Mouse (Mus musculus) ES-E14 (cell line): Measurements from ENCODE around the gene Tex261. TPM values are rescaled to one million over a fixed set of nuclear protein-coding genes. Genes with fewer than 3 reads are reported as not detected.

Experiments used
- DNase-seq: peaks from one replicate; pipeline ENCODE4 v3.0.0-alpha.2; 2013; ENCODE audit warnings: low read depth, low spot score
- H3K27ac ChIP-seq: 2 replicates; pipeline ENCODE4 v1.5.1; 2012; ENCODE audit warnings: low read depth, mild to moderate bottlenecking, low read length, moderate library complexity, mixed read lengths; ENCODE audit not compliant: poor library complexity, insufficient read depth, severe bottlenecking
- H3K36me3 ChIP-seq: 2 replicates; pipeline ENCODE4 v1.6.1; 2012; ENCODE audit warnings: mild to moderate bottlenecking, low read length, moderate library complexity, mixed read lengths; ENCODE audit not compliant: control insufficient read depth, poor library complexity, insufficient read depth, severe bottlenecking
- H3K4me1 ChIP-seq, 2 experiments: fragments of 150-350 bp in 1 of 2; sonication (generic) in 1 of 2; 2 replicates each; pipeline ENCODE4 v1.6.1; 2012; ENCODE audit warnings: low read length in 2 of 2, mild to moderate bottlenecking in 1 of 2, mixed read lengths in 1 of 2; ENCODE audit not compliant: control insufficient read depth in 2 of 2, insufficient read depth in 2 of 2, poor library complexity in 1 of 2
- H3K4me3 ChIP-seq, 2 experiments: fragments of 150-350 bp in 1 of 2; sonication (generic) in 1 of 2; 2 replicates each; pipeline ENCODE4 v1.5.1; 2012; ENCODE audit warnings: low read length in 2 of 2, low read depth in 1 of 2, mild to moderate bottlenecking in 1 of 2, mixed read lengths in 1 of 2; ENCODE audit not compliant: insufficient read depth in 1 of 2, poor library complexity in 1 of 2, severe bottlenecking in 1 of 2
- H3K9ac ChIP-seq: 2 replicates; pipeline ENCODE4 v1.6.1; 2012; ENCODE audit warnings: low read depth, mild to moderate bottlenecking, low read length, mixed read lengths; ENCODE audit not compliant: poor library complexity, insufficient read depth, severe bottlenecking
- H3K9me3 ChIP-seq: fragments of 150-350 bp; sonication (generic); 2 replicates; pipeline ENCODE4 v1.6.1; 2012; ENCODE audit warnings: low read depth, mild to moderate bottlenecking, low read length; ENCODE audit not compliant: control insufficient read depth, insufficient read depth
- CHD2 ChIP-seq: IDR thresholded peaks from 2 replicates; pipeline ENCODE4 v1.6.1; 2014; ENCODE audit warnings: mild to moderate bottlenecking, low read depth, low read length, inconsistent platforms
- HCFC1 ChIP-seq: IDR thresholded peaks from 2 replicates; pipeline ENCODE4 v1.6.1; 2012; ENCODE audit warnings: low read length, inconsistent platforms, borderline replicate concordance; ENCODE audit not compliant: insufficient read depth
- MAFK ChIP-seq: IDR thresholded peaks from 2 replicates; pipeline ENCODE4 v1.6.1; 2014; ENCODE audit warnings: mild to moderate bottlenecking, low read depth, low read length, inconsistent platforms; ENCODE audit not compliant: insufficient read depth
- ZC3H11A ChIP-seq: IDR thresholded peaks from 2 replicates; pipeline ENCODE4 v1.6.1; 2012; ENCODE audit warnings: low read depth, mild to moderate bottlenecking, inconsistent platforms, low read length, borderline replicate concordance
- ZNF384 ChIP-seq: IDR thresholded peaks from 2 replicates; pipeline ENCODE4 v1.6.1; 2012; ENCODE audit warnings: low read depth, low read length, inconsistent platforms
- in situ Hi-C, 2 experiments: fragments of 600-800 bp; cut with MboI; formaldehyde crosslinking; loops; one replicate each; pipeline ENCODE4 v1.15.1; 2025; ENCODE audit warnings: low sequenced_read_pairs in 2 of 2, inconsistent platforms in 1 of 2; ENCODE audit not compliant: unreplicated experiment in 2 of 2
- total RNA-seq: library from RNA; depleted of rRNA; stranded (reverse); fragments of 300-350 nt; gene quantifications from 2 replicates; pipeline ENCODE4 v1.2.3, GENCODE M21; 2012

Tex261 gene
- total RNA-seq, 1 experiment: 70.9 TPM

DNA sequence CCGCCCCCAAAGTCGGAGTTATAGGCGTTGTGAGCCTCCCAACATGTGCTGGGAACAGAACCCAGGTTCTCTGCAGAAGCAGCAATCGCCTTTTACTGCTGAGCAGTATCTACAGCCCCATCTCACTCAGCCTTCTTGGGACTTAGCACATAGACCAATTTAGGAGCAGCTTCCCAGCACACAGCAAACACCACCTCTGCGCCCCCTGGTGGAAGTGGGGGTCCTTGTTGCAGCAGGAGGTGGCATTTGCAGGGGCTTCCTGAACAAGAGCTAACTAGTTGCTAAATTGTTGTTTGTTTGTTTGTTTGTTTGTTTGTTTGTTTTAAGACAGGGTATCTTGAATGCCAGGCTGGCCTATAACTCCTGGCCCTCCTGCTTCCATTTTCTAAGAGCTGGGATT lies 44.5 kb downstream of the Tex261 start:
- DNase-seq: peak; percentile 74
- in situ Hi-C loops: no loop called here
- Histone ChIP-seq H3K9ac (no peak overlapping the region), H3K4me3 (no peak overlapping the region), H3K36me3 (no peaks in the 10 kb centered on the region), H3K4me1 (no peaks in the 10 kb centered on the region; a peak in 1 of 4 replicates), H3K9me3 (no peaks in the 10 kb centered on the region), H3K27ac (no peak overlapping the region)
- no peak for TF ChIP-seq CHD2
- no peak for TF ChIP-seq ZC3H11A
- no peak for TF ChIP-seq ZNF384
- TF ChIP-seq MAFK: no peak
- TF ChIP-seq HCFC1: no peak

- no peaks in the 10 kb centered on the region; a peak in 1 of 4 replicates for H3K4me1 ChIP-seq
- no peak overlapping the region for H3K9ac ChIP-seq
- TF ChIP-seq HCFC1: no peak
- no peak for TF ChIP-seq CHD2
- TF ChIP-seq ZC3H11A: no peak
- no peak for TF ChIP-seq ZNF384
- no peak for TF ChIP-seq MAFK
- no peak overlapping the region for H3K27ac ChIP-seq
- DNase-seq: no peak
- no peaks in the 10 kb centered on the region for H3K9me3 ChIP-seq
- no peaks in the 10 kb centered on the region for H3K36me3 ChIP-seq
- in situ Hi-C loops: no loop called here
- H3K4me3 ChIP-seq: no peak overlapping the region; a peak in 1 of 4 replicates
Observed at GRCm38 (mm10) chr6:83729350-83729970, 46.2 kb downstream of the Tex261 start.

GRCm38 (mm10) chr6:83728488-83728887 lies 47.1 kb downstream of the Tex261 start:
- no peak overlapping the region for H3K27ac ChIP-seq
- DNase-seq: no peak
- in situ Hi-C loops: no loop called here
- H3K4me1 ChIP-seq: no peaks in the 10 kb centered on the region; a peak in 1 of 4 replicates
- no peaks in the 10 kb centered on the region for H3K36me3 ChIP-seq
- no peak overlapping the region for H3K4me3 ChIP-seq
- no peak overlapping the region for H3K9ac ChIP-seq
- H3K9me3 ChIP-seq: no peaks in the 10 kb centered on the region
- no peak for TF ChIP-seq CHD2
- no peak for TF ChIP-seq ZC3H11A
- TF ChIP-seq HCFC1: no peak
- TF ChIP-seq ZNF384: no peak
- no peak for TF ChIP-seq MAFK

- no peak overlapping the region for H3K4me3 ChIP-seq
- no peak for TF ChIP-seq MAFK
- no peak for TF ChIP-seq ZNF384
- no peak for TF ChIP-seq HCFC1
- TF ChIP-seq ZC3H11A: no peak
- no peak for TF ChIP-seq CHD2
- no peaks in the 10 kb centered on the region for H3K36me3 ChIP-seq
Observed at GRCm38 (mm10) chr6:83727178-83727577, 48.4 kb downstream of the Tex261 start.

More at GRCm38 (mm10) chr6:83727178-83727577, 48.4 kb downstream of the Tex261 start:
- no peak overlapping the region for H3K27ac ChIP-seq
- no peak overlapping the region for H3K9ac ChIP-seq
- no peak for DNase-seq
- in situ Hi-C loops: no loop called here
- H3K9me3 ChIP-seq: no peaks in the 10 kb centered on the region; the same call in 1 of the 2 replicates
- no peaks in the 10 kb centered on the region; a peak in 1 of 4 replicates for H3K4me1 ChIP-seq
